Mouse (Mus musculus) liver, embryonic 16.5 days (tissue): ENCODE results near the gene Crybg2. TPM values are rescaled to one million over a fixed set of nuclear protein-coding genes. Genes with fewer than 3 reads are reported as not detected.
A peak's percentile ranks its signal among the peaks of the same experiment; 100 is the strongest.

Source experiments
- ATAC-seq: fragments of 200-750 bp; cut with Nextera tagmentation; 2 replicates; pipeline ENCODE4 v1.8.0; 2017; ENCODE audit warnings: low read depth, mild to moderate bottlenecking, moderate number of reproducible peaks, moderate library complexity
- H3K27ac ChIP-seq: fragments of 300-500 bp; sonication (generic); 2 replicates; pipeline ENCODE4 v1.5.1; 2014; ENCODE audit warnings: mild to moderate bottlenecking, low read length
- H3K27me3 ChIP-seq: fragments of 300-500 bp; sonication (generic); 2 replicates; pipeline ENCODE4 v1.6.1; 2014; ENCODE audit warnings: low read depth, low read length, mixed read lengths; ENCODE audit not compliant: control insufficient read depth, insufficient read depth
- H3K36me3 ChIP-seq: fragments of 300-500 bp; sonication (generic); 2 replicates; pipeline ENCODE4 v1.6.1; 2014; ENCODE audit warnings: mild to moderate bottlenecking; ENCODE audit not compliant: control insufficient read depth, insufficient read depth
- H3K4me1 ChIP-seq: fragments of 300-500 bp; sonication (generic); 2 replicates; pipeline ENCODE4 v1.6.1; 2014; ENCODE audit warnings: low read depth, low read length, mixed read lengths; ENCODE audit not compliant: control insufficient read depth
- H3K4me2 ChIP-seq: fragments of 300-500 bp; sonication (generic); 2 replicates; pipeline ENCODE4 v1.6.1; 2014; ENCODE audit warnings: low read depth, low read length, mixed read lengths
- H3K4me3 ChIP-seq: fragments of 300-500 bp; sonication (generic); 2 replicates; pipeline ENCODE4 v1.5.1; 2014; ENCODE audit warnings: low read depth, mild to moderate bottlenecking, low read length
- H3K9ac ChIP-seq: fragments of 300-500 bp; sonication (generic); 2 replicates; pipeline ENCODE4 v1.6.1; 2014; ENCODE audit warnings: low read depth, low read length
- H3K9me3 ChIP-seq: fragments of 300-500 bp; sonication (generic); replicated peaks from 2 replicates; pipeline ENCODE4 v1.6.1; 2016; ENCODE audit warnings: low read length; ENCODE audit not compliant: control insufficient read depth
- WGBS: fragments of 180-500 bp; shearing (Covaris S2); extraction: QIAGEN DNeasy Blood & Tissue Kit; methylation state at CpG from one replicate; pipeline ENCODE4 v1.1.7; 2014; ENCODE audit not compliant: insufficient replicate concordance; 5-methylcytosine and 5-hydroxymethylcytosine counted together
- polyA plus RNA-seq: library from polyadenylated mRNA; unstranded; fragments of >200 nt; fragmentation: Nextera tagmentation; extraction: Ambion mirVana; gene quantifications from 2 replicates; pipeline ENCODE4 v1.2.1, GENCODE M21; 2015

Gene Crybg2
- polyA plus RNA-seq, 1 experiment from 2014 or later: 0.68 TPM

- peak overlapping the region; percentile 81 for H3K27ac ChIP-seq
- peak overlapping the region; percentile 27; the same call in 1 of the 2 replicates for H3K4me2 ChIP-seq
- no peaks in the 10 kb centered on the region for H3K36me3 ChIP-seq
- H3K9ac ChIP-seq: no peak overlapping the region
- WGBS: 25% methylated on average over 8 of the region's 8 CpGs
- no peaks in the 10 kb centered on the region for H3K9me3 ChIP-seq
- no peak for ATAC-seq
- H3K4me1 ChIP-seq: peaks cover 8% of the 10 kb centered on the region
- H3K4me3 ChIP-seq: no peak overlapping the region
- no peaks in the 10 kb centered on the region for H3K27me3 ChIP-seq
These were observed 38.0 kb downstream of the Crybg2 start for GRCm38 (mm10) chr4:134098628-134099027.

GRCm38 (mm10) chr4:134100245-134100644 lies 39.6 kb downstream of the Crybg2 start:
- ATAC-seq: no peak
- no peak overlapping the region for H3K27ac ChIP-seq
- 62% methylated on average over 4 of the region's 4 CpGs for WGBS
- H3K36me3 ChIP-seq: no peaks in the 10 kb centered on the region
- no peaks in the 10 kb centered on the region for H3K9me3 ChIP-seq
- H3K9ac ChIP-seq: no peak overlapping the region
- H3K4me2 ChIP-seq: no peak overlapping the region
- no peaks in the 10 kb centered on the region for H3K27me3 ChIP-seq
- H3K4me1 ChIP-seq: peaks cover 8% of the 10 kb centered on the region
- no peak overlapping the region for H3K4me3 ChIP-seq

GRCm38 (mm10) chr4:134101979-134102741 lies 41.5 kb downstream of the Crybg2 start, which contains the start of gene Ubxn11:
Ubxn11 (plus strand) TSS chr4:134102570.
- Histone ChIP-seq H3K4me3 (peak within 1 kb of the TSS; percentile 87), H3K27me3 (no peaks in the 10 kb centered on the region), H3K4me2 (peak within 1 kb of the TSS; percentile 72), H3K4me1 (peaks cover 20% of the 10 kb centered on the region), H3K9ac (peak within 1 kb of the TSS; percentile 66), H3K27ac (peak within 1 kb of the TSS; percentile 34), H3K9me3 (no peaks in the 10 kb centered on the region), H3K36me3 (no peaks in the 10 kb centered on the region)
- peak; percentile 95 for ATAC-seq
- WGBS: 14% methylated on average over 34 of the region's 34 CpGs

GRCm38 (mm10) chr4:134102742-134103119 lies 42.1 kb downstream of the Crybg2 start:
- ATAC-seq: peak; percentile 74
- no peaks in the 10 kb centered on the region for H3K9me3 ChIP-seq
- no peaks in the 10 kb centered on the region for H3K27me3 ChIP-seq
- peak overlapping the region; percentile 87 for H3K4me3 ChIP-seq
- no peaks in the 10 kb centered on the region for H3K36me3 ChIP-seq
- peak overlapping the region; percentile 72 for H3K4me2 ChIP-seq
- H3K27ac ChIP-seq: peak overlapping the region; percentile 34
- H3K4me1 ChIP-seq: peaks cover 21% of the 10 kb centered on the region
- 2% methylated on average over 21 of the region's 21 CpGs for whole genome bisulfite sequencing
- H3K9ac ChIP-seq: peak overlapping the region; percentile 66

GRCm38 (mm10) chr4:134106105-134106504 lies 45.5 kb downstream of the Crybg2 start:
- 14% methylated on average over 7 of the region's 7 CpGs for WGBS
- Histone ChIP-seq H3K9ac (no peak overlapping the region), H3K27me3 (no peaks in the 10 kb centered on the region), H3K27ac (peak overlapping the region; percentile 35), H3K4me1 (peaks cover 30% of the 10 kb centered on the region), H3K9me3 (no peaks in the 10 kb centered on the region), H3K4me3 (no peak overlapping the region), H3K36me3 (no peaks in the 10 kb centered on the region), H3K4me2 (no peak overlapping the region; the same call in 1 of the 2 replicates)
- ATAC-seq: peak; percentile 27; the same call in 1 of the 2 replicates

- ATAC-seq: no peak
- WGBS: 67% methylated on average over 7 of the region's 7 CpGs
- no peak overlapping the region for H3K9ac ChIP-seq
- H3K4me1 ChIP-seq: peaks cover 37% of the 10 kb centered on the region
- no peaks in the 10 kb centered on the region for H3K9me3 ChIP-seq
- H3K4me3 ChIP-seq: no peak overlapping the region
- H3K4me2 ChIP-seq: no peak overlapping the region
- H3K27me3 ChIP-seq: no peaks in the 10 kb centered on the region
- no peaks in the 10 kb centered on the region for H3K36me3 ChIP-seq
- no peak overlapping the region for H3K27ac ChIP-seq
These were observed 47.1 kb downstream of the Crybg2 start for GRCm38 (mm10) chr4:134107730-134108129.

GRCm38 (mm10) chr4:134108196-134108595 lies 47.6 kb downstream of the Crybg2 start:
- ATAC-seq: no peak
- H3K4me3 ChIP-seq: no peak overlapping the region
- H3K36me3 ChIP-seq: no peaks in the 10 kb centered on the region
- H3K9ac ChIP-seq: no peak overlapping the region
- no peak overlapping the region for H3K27ac ChIP-seq
- 64% methylated on average over 5 of the region's 5 CpGs for WGBS
- H3K27me3 ChIP-seq: no peaks in the 10 kb centered on the region
- H3K9me3 ChIP-seq: no peaks in the 10 kb centered on the region
- no peak overlapping the region for H3K4me2 ChIP-seq
- peaks cover 33% of the 10 kb centered on the region for H3K4me1 ChIP-seq

GRCm38 (mm10) chr4:134110653-134111052 lies 50.0 kb downstream of the Crybg2 start:
- Histone ChIP-seq H3K4me3 (no peak overlapping the region), H3K9me3 (no peaks in the 10 kb centered on the region), H3K9ac (no peak overlapping the region), H3K4me1 (peaks cover 31% of the 10 kb centered on the region), H3K27me3 (no peaks in the 10 kb centered on the region), H3K36me3 (no peaks in the 10 kb centered on the region), H3K4me2 (no peak overlapping the region), H3K27ac (0 out of 2 replicates have a peak overlapping the region, but pooled peaks have one; percentile 11)
- 32% methylated on average over 3 of the region's 3 CpGs for WGBS
- no peak for ATAC-seq

GRCm38 (mm10) chr4:134112403-134112802 lies 51.8 kb downstream of the Crybg2 start:
- WGBS: 58% methylated on average over 6 of the region's 6 CpGs
- no peak for ATAC-seq
- H3K27ac ChIP-seq: no peak overlapping the region
- H3K9ac ChIP-seq: no peak overlapping the region
- H3K4me1 ChIP-seq: peaks cover 17% of the 10 kb centered on the region
- no peaks in the 10 kb centered on the region for H3K27me3 ChIP-seq
- no peaks in the 10 kb centered on the region for H3K36me3 ChIP-seq
- H3K4me3 ChIP-seq: no peak overlapping the region
- no peak overlapping the region for H3K4me2 ChIP-seq
- H3K9me3 ChIP-seq: no peaks in the 10 kb centered on the region
